10 mouse cellular contexts compared by ENCODE assay signal in genomic region chr19:37698273-37699160, GRCm38 (mm10). TPM values are rescaled to one million over a fixed set of nuclear protein-coding genes. Genes with fewer than 3 reads are reported as not detected.
DNase-seq lines count a peak whose midpoint lies in the region; ATAC-seq and TF ChIP-seq lines count a peak whose summit lies in the region.
"Had no signal": no experiment of that assay in that cellular context is flagged by ENCODE, and none has a peak within 500 bp of the region (broad histone marks: within the 10 kb centered on the region; RNA-seq: fewer than 3 reads in every experiment).

No protein-coding gene starts in this region.

- H3K27ac ChIP-seq in heart, postnatal 0 days (ENCODE audit: low read depth), result no peak overlapping the region
- H3K27ac ChIP-seq in heart, adult 2 months, result no peak overlapping the region
- H3K27ac ChIP-seq in intestine, embryonic 15.5 days, result no peak overlapping the region

- H3K9me3 ChIP-seq in heart, postnatal 0 days (replicated peaks; ENCODE audit: control insufficient read depth, low read length), result no peaks in the 10 kb centered on the region
- no peaks in the 10 kb centered on the region for H3K9me3 ChIP-seq in intestine, embryonic 15.5 days

- ATAC-seq in heart, postnatal 0 days (ENCODE audit: insufficient read depth, low read depth), result no peak
- no peak for ATAC-seq in intestine, embryonic 15.5 days
- ATAC-seq in activated CD4-positive, CD25-positive, alpha-beta regulatory T cell, adult 4 months, result no peak

- no peak for TF ChIP-seq EP300 in heart, postnatal 0 days (IDR thresholded peaks at IDR 0.05; ENCODE audit: low read depth)
- TF ChIP-seq EP300 in heart, adult 2 months (IDR thresholded peaks at IDR 0.05; ENCODE audit: insufficient read depth, low read depth, low read length), result no peak

- TF ChIP-seq POLR2A in heart, adult 2 months (IDR thresholded peaks at IDR 0.05; ENCODE audit: insufficient read depth, low read depth, low read length), result no peak

- no peaks in the 10 kb centered on the region for H3K36me3 ChIP-seq in heart, postnatal 0 days (replicated peaks; ENCODE audit: control insufficient read depth, insufficient read depth, low read length)
- no peaks in the 10 kb centered on the region for H3K36me3 ChIP-seq in heart, adult 2 months (ENCODE audit: control insufficient read depth, insufficient read depth, low read length)
- H3K36me3 ChIP-seq in intestine, embryonic 15.5 days, result no peaks in the 10 kb centered on the region

- no peak overlapping the region for H3K9ac ChIP-seq in heart, postnatal 0 days (replicated peaks; ENCODE audit: low read depth, low read length)
- no peak overlapping the region for H3K9ac ChIP-seq in heart, adult 2 months (ENCODE audit: low read depth, low read length)
- no peak overlapping the region for H3K9ac ChIP-seq in intestine, embryonic 15.5 days

- no peak for TF ChIP-seq CTCF in heart, postnatal 0 days (IDR thresholded peaks at IDR 0.05; ENCODE audit: low read depth)
- no peak for TF ChIP-seq CTCF in heart, adult 2 months (IDR thresholded peaks at IDR 0.05)

- intact Hi-C loops in heart, adult 2 months (cut with DNase I), result no loop called here
- intact Hi-C loops in left cerebral cortex, postnatal 4 days (cut with DNase I), result no loop called here

- H3K4me2 ChIP-seq in heart, postnatal 0 days (ENCODE audit: low read depth, low read length), result peak overlapping the region; percentile 67
- peak overlapping the region; percentile 72 for H3K4me2 ChIP-seq in intestine, embryonic 15.5 days (replicated peaks)

- WGBS in heart, postnatal 0 days, result 2% methylated on average over 63 of the region's 63 CpGs
- 5% methylated on average over 63 of the region's 63 CpGs for WGBS in heart, adult 2 months
- WGBS in intestine, embryonic 15.5 days, result under 1% methylated on average over 63 of the region's 63 CpGs

- peak overlapping the region; percentile 46 for H3K4me3 ChIP-seq in heart, postnatal 0 days (ENCODE audit: low read depth, low read length)
- no peak overlapping the region for H3K4me3 ChIP-seq in heart, adult 2 months
- H3K4me3 ChIP-seq in intestine, embryonic 15.5 days (replicated peaks), result peak overlapping the region; percentile 35

- no peaks in the 10 kb centered on the region for H3K79me2 ChIP-seq in heart, adult 2 months (replicated peaks; ENCODE audit: control insufficient read depth, insufficient read depth, low read length)

- peaks cover 26% of the 10 kb centered on the region for H3K4me1 ChIP-seq in heart, postnatal 0 days (ENCODE audit: control insufficient read depth, insufficient read depth)
- peaks cover 2% of the 10 kb centered on the region for H3K4me1 ChIP-seq in heart, adult 2 months (ENCODE audit: control insufficient read depth, insufficient read depth, low read length)
- peaks cover 26% of the 10 kb centered on the region for H3K4me1 ChIP-seq in intestine, embryonic 15.5 days (replicated peaks)

- DNase-seq in heart, postnatal 0 days (ENCODE audit: low spot score), result no peak
- no peak for DNase-seq in heart, adult 2 months
- peak; percentile 62 for DNase-seq in embryo, embryonic 11 days
- DNase-seq in neural tube, embryonic 10.5 days (ENCODE audit: extremely low spot score, low spot score), result peak; percentile 68
- DNase-seq in right cerebral cortex, adult 2 months (ENCODE audit: low spot score in 2 of 2), result no peak
- no peak for DNase-seq in left cerebral cortex, postnatal 4 days
- DNase-seq: right cerebral cortex, postnatal 14 days had no signal

- peaks cover 99% of the 10 kb centered on the region for H3K27me3 ChIP-seq in heart, postnatal 0 days (ENCODE audit: control insufficient read depth, insufficient read depth, low read length)
- peaks cover 24% of the 10 kb centered on the region for H3K27me3 ChIP-seq in heart, adult 2 months (ENCODE audit: control insufficient read depth, insufficient read depth, low read length)
- H3K27me3 ChIP-seq in intestine, embryonic 15.5 days (replicated peaks), result peaks cover 91% of the 10 kb centered on the region
- H3K27me3 ChIP-seq: CH12.LX had no signal

RNA-seq across cellular contexts. Expression of gene Cyp26a1, which starts 0.9 kb away (rescaled TPM):
- total RNA-seq in heart, postnatal 0 days (2014; rRNA removed; ENCODE audit: low replicate concordance), result 0.08 and 0.46 TPM in 2 replicates
- polyA plus RNA-seq in heart, postnatal 0 days (2015; fragmentation: Nextera tagmentation; extraction: Ambion mirVana), result 1.3 and 1.6 TPM in 2 replicates
- under 1 TPM in 1 of 2 experiments, not detected in 1; 0.27 TPM for total RNA-seq in heart, adult 2 months (2021)
- 0.33 and 0.67 TPM in 2 replicates for polyA plus RNA-seq in heart, adult 2 months (2012; rRNA removed)
- polyA plus RNA-seq in intestine, embryonic 15.5 days (2015; fragmentation: Nextera tagmentation; extraction: Ambion mirVana), result 1.7 and 1.8 TPM in 2 replicates
- not detected for polyA plus RNA-seq in activated CD4-positive, CD25-positive, alpha-beta regulatory T cell, adult 4 months (2017; shearing (Covaris generic))
- total RNA-seq in left cerebral cortex, postnatal 4 days (2021), result under 1 TPM in 1 of 2 experiments, not detected in 1; 0.20 TPM

RNA-seq across cellular contexts. Expression of gene Cyp26c1, which starts 13.1 kb away (rescaled TPM):
- total RNA-seq in heart, postnatal 0 days (2014; rRNA removed; ENCODE audit: low replicate concordance), result not detected in 2 replicates
- polyA plus RNA-seq in heart, postnatal 0 days (2015; fragmentation: Nextera tagmentation; extraction: Ambion mirVana), result not detected in 2 replicates
- not detected for total RNA-seq in heart, adult 2 months (2021)
- polyA plus RNA-seq in heart, adult 2 months (2012; rRNA removed), result not detected in 2 replicates
- not detected in 2 replicates for polyA plus RNA-seq in intestine, embryonic 15.5 days (2015; fragmentation: Nextera tagmentation; extraction: Ambion mirVana)
- polyA plus RNA-seq in activated CD4-positive, CD25-positive, alpha-beta regulatory T cell, adult 4 months (2017; shearing (Covaris generic)), result not detected
- total RNA-seq in left cerebral cortex, postnatal 4 days (2021), result under 1 TPM in 1 of 2 experiments, not detected in 1; 0.22 TPM
- total RNA-seq: CH12.LX had no signal

Comparison
In these comparisons a context has a peak if more than half of its experiments do, and no peak if none do; other contexts are left out.
1. DNase-seq: peak in embryo, embryonic 11 days (single experiment) and neural tube, embryonic 10.5 days (single experiment); none in heart, postnatal 0 days (single experiment), heart, adult 2 months (0 of 2), right cerebral cortex, adult 2 months (0 of 2) and left cerebral cortex, postnatal 4 days (single experiment).